Mouse (Mus musculus) neural tube, embryonic 12.5 days (tissue): ENCODE data around the gene Crhr1. TPM values are rescaled to one million over a fixed set of nuclear protein-coding genes. Genes with fewer than 3 reads are reported as not detected.
"Not testable (repeated sequence)": the region's sequence is repeated elsewhere in the genome, so short reads cannot be mapped to it uniquely, and the experiment has no call there.

Experiments used
- ATAC-seq: fragments of 200-750 bp; cut with Nextera tagmentation; 2 replicates; pipeline ENCODE4 v1.8.0; 2017; ENCODE audit warnings: low read depth, mild to moderate bottlenecking, moderate TSS enrichment, moderate library complexity; ENCODE audit not compliant: low FRiP score
- H3K27ac ChIP-seq: fragments of 300-500 bp; sonication (generic); 2 replicates; pipeline ENCODE4 v1.5.1; 2016
- H3K27me3 ChIP-seq: fragments of 300-500 bp; sonication (generic); replicated peaks from 2 replicates; pipeline ENCODE4 v1.6.1; 2016; ENCODE audit warnings: mild to moderate bottlenecking
- H3K36me3 ChIP-seq: fragments of 300-500 bp; sonication (generic); 2 replicates; pipeline ENCODE4 v1.6.1; 2016; ENCODE audit warnings: mild to moderate bottlenecking
- H3K4me1 ChIP-seq: fragments of 300-500 bp; sonication (generic); 2 replicates; pipeline ENCODE4 v1.6.1; 2016
- H3K4me2 ChIP-seq: fragments of 300-500 bp; sonication (generic); replicated peaks from 2 replicates; pipeline ENCODE4 v1.6.1; 2016; ENCODE audit warnings: mild to moderate bottlenecking
- H3K4me3 ChIP-seq: fragments of 300-500 bp; sonication (generic); 2 replicates; pipeline ENCODE4 v1.5.1; 2016
- H3K9ac ChIP-seq: fragments of 300-500 bp; sonication (generic); 2 replicates; pipeline ENCODE4 v1.6.1; 2016; ENCODE audit warnings: mild to moderate bottlenecking
- H3K9me3 ChIP-seq: fragments of 300-500 bp; sonication (generic); 2 replicates; pipeline ENCODE4 v1.6.1; 2016; ENCODE audit warnings: mild to moderate bottlenecking
- WGBS: fragments of 180-500 bp; shearing (Covaris S2); methylation state at CpG from one replicate; pipeline ENCODE4 v1.1.7; 2016; 5-methylcytosine and 5-hydroxymethylcytosine counted together
- polyA plus RNA-seq: library from polyadenylated mRNA; unstranded; fragments of >200 nt; fragmentation: Nextera tagmentation; extraction: Ambion mirVana; gene quantifications from 2 replicates; pipeline ENCODE4 v1.2.1, GENCODE M21; 2016

Crhr1 gene
- polyA plus RNA-seq, 1 experiment from 2014 or later = 2.3 TPM

GRCm38 (mm10) chr11:104211251-104211650 is 78.6 kb downstream of the Crhr1 start:
- no peak overlapping the region for H3K4me3 ChIP-seq
- H3K9ac ChIP-seq = no peak overlapping the region
- no peaks in the 10 kb centered on the region for H3K27me3 ChIP-seq
- H3K4me2 ChIP-seq = no peak overlapping the region
- no peak overlapping the region for H3K27ac ChIP-seq
- 89% methylated on average over 6 of the region's 6 CpGs for WGBS
- no peaks in the 10 kb centered on the region for H3K4me1 ChIP-seq
- no peaks in the 10 kb centered on the region for H3K9me3 ChIP-seq
- no peaks in the 10 kb centered on the region for H3K36me3 ChIP-seq
- ATAC-seq = no peak

- H3K27me3 ChIP-seq, H3K4me3 ChIP-seq, H3K9me3 ChIP-seq, H3K27ac ChIP-seq, H3K9ac ChIP-seq, ATAC-seq, H3K36me3 ChIP-seq, H3K4me1 ChIP-seq, H3K4me2 ChIP-seq: not testable (repeated sequence)
- 99% methylated on average over 5 of the region's 5 CpGs for WGBS
These were observed 81.5 kb downstream of the Crhr1 start for GRCm38 (mm10) chr11:104214128-104214527.

- no peak for ATAC-seq
- no peak overlapping the region for H3K4me3 ChIP-seq
- 89% methylated on average over 3 of the region's 3 CpGs for WGBS
- H3K27me3 ChIP-seq = no peaks in the 10 kb centered on the region
- no peak overlapping the region for H3K9ac ChIP-seq
- H3K27ac ChIP-seq = no peak overlapping the region
- H3K4me1 ChIP-seq = no peaks in the 10 kb centered on the region
- H3K9me3 ChIP-seq = no peaks in the 10 kb centered on the region
- H3K36me3 ChIP-seq = no peaks in the 10 kb centered on the region
- no peak overlapping the region for H3K4me2 ChIP-seq
These were observed 85.4 kb downstream of the Crhr1 start for GRCm38 (mm10) chr11:104218075-104218474.

DNA sequence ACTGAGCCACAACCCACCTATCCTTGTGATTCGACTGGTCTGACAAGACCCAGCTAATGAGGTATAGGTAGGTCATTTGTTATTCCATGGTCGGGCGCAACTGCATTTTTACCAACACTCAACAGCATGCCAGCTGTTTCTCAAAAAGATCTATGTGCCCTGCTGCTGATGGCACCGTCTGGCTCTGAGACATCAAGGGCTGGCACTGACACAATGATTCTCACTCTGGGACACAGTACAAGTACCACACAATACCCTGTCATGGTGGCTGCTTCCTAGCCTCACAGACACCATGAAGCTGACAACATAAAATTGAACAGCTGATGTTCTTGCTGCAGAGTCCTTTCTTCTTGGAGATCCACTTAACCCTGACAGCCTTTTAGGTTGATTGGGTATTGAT is 87.6 kb downstream of the Crhr1 start:
- no peak overlapping the region for H3K4me2 ChIP-seq
- no peaks in the 10 kb centered on the region for H3K27me3 ChIP-seq
- no peaks in the 10 kb centered on the region for H3K36me3 ChIP-seq
- H3K4me3 ChIP-seq = no peak overlapping the region
- no peak overlapping the region for H3K9ac ChIP-seq
- 91% methylated on average over 4 of the region's 4 CpGs for WGBS
- no peaks in the 10 kb centered on the region for H3K9me3 ChIP-seq
- no peaks in the 10 kb centered on the region for H3K4me1 ChIP-seq
- no peak overlapping the region for H3K27ac ChIP-seq
- ATAC-seq = no peak

GRCm38 (mm10) chr11:104221751-104222150 is 89.1 kb downstream of the Crhr1 start:
- H3K27ac ChIP-seq = no peak overlapping the region
- no peak overlapping the region for H3K9ac ChIP-seq
- no peak for ATAC-seq
- H3K36me3 ChIP-seq = no peaks in the 10 kb centered on the region
- no peak overlapping the region for H3K4me3 ChIP-seq
- WGBS = 71% methylated on average over 5 of the region's 5 CpGs
- no peaks in the 10 kb centered on the region for H3K9me3 ChIP-seq
- H3K4me1 ChIP-seq = no peaks in the 10 kb centered on the region
- no peaks in the 10 kb centered on the region for H3K27me3 ChIP-seq
- H3K4me2 ChIP-seq = no peak overlapping the region

DNA sequence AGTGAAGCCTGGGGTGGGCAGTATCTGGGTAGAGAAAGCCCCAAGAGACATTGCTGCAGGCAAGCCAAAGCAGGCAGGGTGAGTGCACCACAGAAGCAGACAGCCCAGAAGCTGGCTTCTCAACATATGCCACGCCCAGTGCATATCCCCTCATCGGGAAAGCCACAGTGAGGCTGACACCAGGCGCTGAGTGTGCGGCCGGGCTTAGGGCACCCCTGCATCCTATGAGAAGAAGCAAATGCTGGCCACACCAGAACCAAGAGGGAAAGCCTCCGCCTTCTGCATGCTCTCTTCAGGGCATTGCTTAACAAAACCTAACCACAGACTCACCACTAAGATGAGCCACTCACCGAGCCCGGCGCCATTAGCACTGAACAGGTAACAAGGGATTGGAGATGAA is 90.6 kb downstream of the Crhr1 start:
- H3K4me3 ChIP-seq = no peak overlapping the region
- 83% methylated on average over 9 of the region's 9 CpGs for WGBS
- no peak overlapping the region for H3K27ac ChIP-seq
- H3K36me3 ChIP-seq = no peaks in the 10 kb centered on the region
- no peaks in the 10 kb centered on the region for H3K4me1 ChIP-seq
- H3K9ac ChIP-seq = no peak overlapping the region
- no peaks in the 10 kb centered on the region for H3K27me3 ChIP-seq
- no peak for ATAC-seq
- no peak overlapping the region for H3K4me2 ChIP-seq
- no peaks in the 10 kb centered on the region for H3K9me3 ChIP-seq

Other genes with a start within 250 kb of the Crhr1 start
- gene Nsf, start 178.8 kb upstream of the Crhr1 start, polyA plus RNA-seq = 85.3 and 89.7 TPM in 2 replicates
- gene Arf2, start 166.1 kb upstream of the Crhr1 start, polyA plus RNA-seq = 138 TPM in 2 replicates
- not detected in 2 replicates for gene Sppl2c, start 53.5 kb downstream of the Crhr1 start, polyA plus RNA-seq
- 271 and 288 TPM in 2 replicates for gene Mapt, start 98.5 kb downstream of the Crhr1 start, polyA plus RNA-seq